Mouse (Mus musculus) adrenal gland, postnatal 10 days (tissue): ENCODE data around the gene Ccdc157. TPM values are rescaled to one million over a fixed set of nuclear protein-coding genes. Genes with fewer than 3 reads are reported as not detected.
A peak's percentile ranks its signal among the peaks of the same experiment; 100 is the strongest.
"Not testable (repeated sequence)": the region's sequence is repeated elsewhere in the genome, so short reads cannot be mapped to it uniquely, and the experiment has no call there.

Source experiments
- DNase-seq: peaks from one replicate; pipeline ENCODE4 v3.0.0; 2021; ENCODE audit warnings: mixed read lengths
- total RNA-seq, 2 experiments: library from RNA; stranded (reverse); gene quantifications; 2 replicates each; pipeline ENCODE4 v1.2.3; 2021

The Ccdc157 gene
- total RNA-seq, 2 experiments from 2014 or later: 8.7 to 9.0 TPM

DNA sequence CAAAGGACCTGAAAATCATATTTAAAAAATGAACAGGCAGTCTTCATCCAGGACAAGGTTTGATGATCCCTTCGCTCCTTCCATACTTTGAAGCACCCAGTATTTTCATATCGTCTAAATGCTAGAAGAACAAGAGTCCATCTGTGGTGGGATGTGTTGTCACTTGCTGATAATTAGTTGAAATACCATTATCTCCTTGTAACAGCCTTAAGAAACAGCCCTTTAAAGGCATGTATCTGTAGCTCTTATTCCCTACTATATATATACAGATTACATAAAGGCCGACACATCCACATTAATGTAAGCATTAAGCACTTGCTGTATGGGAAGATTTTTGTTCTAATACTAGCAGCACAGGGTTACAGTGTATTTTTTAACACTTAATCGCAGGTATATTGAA lies 31.6 kb downstream of the Ccdc157 start:
- not testable (repeated sequence) for DNase-seq

DNA sequence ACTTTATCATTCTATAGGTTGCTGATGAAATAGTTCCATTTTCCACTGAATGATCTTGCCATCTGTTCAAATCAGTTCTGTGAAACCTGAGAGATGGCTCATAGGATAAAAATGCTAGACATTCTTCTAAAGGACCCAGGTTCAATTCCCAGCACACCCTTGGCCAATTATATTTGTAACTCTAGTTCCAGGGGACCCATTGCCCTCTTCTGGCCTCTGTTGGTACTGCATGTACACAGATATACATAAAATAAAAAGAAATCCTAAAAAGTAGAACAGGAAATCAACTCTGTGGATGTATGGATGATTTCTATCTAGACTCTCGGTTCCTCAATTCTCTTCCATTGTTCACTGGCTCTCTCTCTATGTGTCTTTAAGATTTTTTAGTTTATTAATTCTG lies 33.0 kb downstream of the Ccdc157 start:
- DNase-seq: no peak

DNA sequence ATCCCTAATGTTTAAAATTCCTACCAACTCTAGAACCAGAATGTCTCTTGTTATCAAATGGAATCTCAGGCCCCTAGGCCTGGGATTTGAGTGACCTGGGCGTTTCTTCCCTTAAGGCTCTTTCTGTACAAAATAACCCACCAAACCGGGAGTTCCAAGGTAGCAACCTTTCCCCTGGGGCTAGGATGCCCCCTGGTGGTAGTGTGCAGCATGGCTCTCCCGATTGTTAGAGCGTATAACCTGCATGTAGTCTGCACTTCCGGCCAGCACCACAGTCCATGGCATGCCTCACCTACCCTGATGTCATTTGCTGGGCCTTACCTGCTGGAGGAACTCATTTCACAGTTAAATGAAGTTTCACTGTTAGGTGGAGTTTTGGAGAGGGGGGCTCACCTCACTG lies 36.2 kb downstream of the Ccdc157 start:
- DNase-seq: peak; percentile 67

DNA sequence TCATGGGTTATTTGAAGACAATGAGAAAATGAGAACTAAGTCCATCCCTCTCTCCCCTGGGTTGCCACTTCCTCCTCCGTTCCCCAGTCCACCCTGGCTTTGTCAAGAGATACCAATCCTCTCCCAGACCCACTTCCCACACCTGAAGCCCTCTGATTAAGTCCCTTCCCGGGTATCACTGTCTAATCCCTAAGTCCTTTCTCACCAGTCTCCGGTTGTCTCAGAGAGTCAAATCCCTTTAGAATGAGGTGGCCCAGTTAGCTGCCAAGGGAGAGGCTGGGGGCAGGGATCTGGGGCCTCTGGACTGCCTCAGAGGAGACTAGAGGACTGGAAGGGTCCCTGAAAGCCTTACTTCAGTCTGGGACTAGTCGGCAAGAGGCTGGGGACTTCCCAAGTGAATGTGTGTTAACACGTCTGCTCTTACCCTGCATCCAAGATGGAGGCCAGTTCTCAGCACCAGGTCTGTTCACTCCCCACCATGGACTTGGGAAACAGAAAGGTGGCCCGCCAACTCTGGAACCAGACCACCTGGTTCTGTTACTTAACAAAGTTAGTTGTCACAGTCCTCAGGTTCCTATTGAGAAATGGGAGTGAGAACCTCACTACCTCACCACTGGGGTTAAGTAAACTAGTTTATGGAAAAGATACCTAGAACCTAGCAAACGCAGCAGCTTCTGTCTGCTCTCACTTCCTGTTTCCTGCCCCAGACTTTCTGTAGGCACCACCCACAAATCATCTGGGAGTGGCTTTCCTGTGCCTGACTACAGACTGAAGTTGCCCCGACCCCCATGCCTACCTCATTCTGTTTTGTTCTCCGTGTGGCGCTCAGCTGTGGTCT lies 37.1 kb downstream of the Ccdc157 start, which contains the start of gene Sec14l2:
TSS of gene Sec14l2 (minus strand) at position 674 of the 838 bp plus-strand sequence.
- DNase-seq: no peak

DNA sequence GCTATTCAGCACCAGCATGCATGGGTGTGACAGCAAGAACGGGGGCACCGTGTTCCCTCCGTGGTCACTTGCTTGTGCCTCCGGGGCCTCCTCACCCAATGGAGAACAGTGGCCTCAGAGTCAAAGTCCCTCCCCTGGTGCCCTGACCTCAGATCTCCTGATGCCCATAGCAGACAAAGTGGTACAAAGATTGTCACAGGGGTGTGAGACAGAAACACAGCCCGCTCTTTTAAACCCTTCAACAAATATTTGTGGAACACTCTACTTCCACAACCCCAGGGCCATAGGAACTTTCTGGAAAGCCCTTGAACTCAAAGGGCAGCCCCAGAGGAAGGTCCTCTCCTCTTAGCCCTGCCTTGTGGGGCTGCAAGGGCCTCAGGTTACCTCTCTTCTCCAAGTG lies 37.9 kb downstream of the Ccdc157 start:
- DNase-seq: no peak

DNA sequence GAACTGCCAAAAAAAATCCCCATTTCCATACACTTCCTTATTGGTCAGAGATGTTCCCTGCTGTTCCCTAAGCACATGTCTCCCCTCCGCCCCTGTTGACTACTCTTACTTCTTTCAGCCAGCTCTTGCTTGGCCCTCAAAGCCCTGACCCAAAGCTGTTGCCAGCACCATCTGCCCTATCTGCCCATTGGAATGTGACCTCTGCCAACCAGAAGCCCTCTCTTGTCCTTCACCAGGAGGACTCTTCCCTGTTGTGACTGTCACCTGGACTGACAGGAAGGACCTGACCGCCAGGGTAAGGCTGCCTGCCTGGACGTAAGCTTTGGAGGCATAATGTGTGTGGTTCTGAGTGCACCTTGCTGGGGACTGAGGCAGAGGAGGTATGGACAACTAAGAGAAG lies 38.4 kb downstream of the Ccdc157 start:
- DNase-seq: no peak

DNA sequence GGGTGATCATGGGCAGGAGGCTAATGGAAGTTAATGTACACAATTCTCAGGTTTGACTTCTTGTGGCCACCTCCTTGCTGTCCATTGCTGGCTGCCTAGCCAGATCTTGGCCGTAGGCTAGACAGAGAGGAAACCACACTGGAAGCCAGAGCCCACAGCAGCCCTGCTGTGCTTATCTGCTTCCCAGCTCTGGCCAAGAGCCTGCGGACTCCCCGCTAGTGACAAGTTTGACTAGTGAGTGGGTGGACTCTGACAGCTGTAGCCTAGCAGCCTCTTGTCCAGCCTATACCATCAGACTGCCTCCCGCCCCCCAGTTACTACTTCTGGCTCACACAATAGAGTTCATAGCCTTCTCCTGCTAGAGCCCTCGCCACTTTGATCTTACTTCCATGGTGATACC lies 40.5 kb downstream of the Ccdc157 start:
- no peak for DNase-seq

DNA sequence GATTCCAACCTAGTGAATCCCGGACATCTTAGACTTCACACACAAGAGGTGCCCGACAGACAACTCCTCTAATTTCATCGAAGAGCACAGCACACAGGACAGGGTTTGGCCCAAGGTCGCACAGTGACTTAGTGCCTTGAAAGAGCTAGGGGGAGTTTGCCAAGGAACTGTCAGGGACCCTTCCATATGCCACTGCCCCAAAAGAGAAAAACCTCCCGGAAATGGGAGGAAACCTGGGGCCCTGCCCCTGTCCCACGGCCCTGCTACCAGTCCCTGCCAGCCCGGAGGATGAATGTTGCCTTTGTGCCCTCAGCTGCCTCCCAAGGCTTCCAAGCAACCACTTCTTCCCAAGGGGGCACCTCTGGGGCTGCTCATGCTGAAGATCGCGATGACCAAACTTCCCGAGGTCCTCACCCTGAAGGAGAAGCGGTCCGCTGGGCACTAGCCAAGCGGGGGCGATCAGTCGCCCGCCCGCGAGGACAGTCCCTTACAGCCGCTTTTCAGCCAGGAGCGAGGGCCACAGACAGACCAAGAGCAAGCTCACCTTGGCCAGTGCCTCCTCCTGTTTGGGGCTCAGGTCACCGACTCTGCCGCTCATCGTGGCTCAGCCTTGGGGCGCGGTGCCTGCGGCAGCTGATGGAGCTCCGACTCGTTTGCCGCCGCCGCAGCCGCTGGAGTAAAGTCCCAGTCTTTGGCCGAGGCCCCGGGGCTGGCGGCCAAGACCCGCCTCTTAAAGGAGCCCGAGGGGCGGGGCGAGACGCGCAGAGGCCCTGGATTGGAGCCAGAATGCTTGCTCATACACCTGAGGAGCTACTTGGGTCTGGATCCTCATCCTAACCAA lies 41.8 kb downstream of the Ccdc157 start:
- DNase-seq: peak; percentile 76

DNA sequence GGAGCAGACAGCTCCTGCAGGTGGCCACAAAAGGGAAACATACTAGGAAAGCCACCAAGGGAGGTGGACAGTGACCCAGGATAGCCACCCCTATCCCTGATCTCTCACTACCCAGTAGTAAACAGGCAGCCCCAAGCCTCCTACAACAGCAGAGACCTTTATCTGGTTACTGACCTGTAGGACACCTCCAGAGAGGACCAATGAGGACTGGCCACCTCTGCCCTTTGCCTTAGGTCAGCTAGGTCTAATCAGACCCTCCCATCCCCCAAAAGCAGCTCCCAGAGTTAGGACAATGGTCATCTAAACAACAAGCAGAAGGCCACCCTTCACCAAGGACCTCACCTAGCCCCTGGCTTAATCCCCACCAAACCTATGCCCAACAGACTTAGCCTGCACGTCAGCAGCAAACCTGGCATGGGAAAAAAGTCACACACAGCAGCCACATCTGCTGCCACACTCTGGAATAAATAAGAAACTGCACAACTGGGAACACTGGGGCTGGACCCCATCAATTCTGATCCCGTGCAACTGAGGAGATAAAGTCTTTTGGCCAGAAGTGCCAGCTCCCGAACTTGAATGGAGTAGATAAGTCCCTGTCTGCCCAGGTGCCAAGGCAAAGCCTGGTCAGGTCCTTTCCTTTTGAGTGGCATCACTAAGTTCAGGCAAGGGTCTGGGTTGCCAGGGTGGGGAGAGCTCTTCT lies 42.6 kb downstream of the Ccdc157 start:
- DNase-seq: no peak

DNA sequence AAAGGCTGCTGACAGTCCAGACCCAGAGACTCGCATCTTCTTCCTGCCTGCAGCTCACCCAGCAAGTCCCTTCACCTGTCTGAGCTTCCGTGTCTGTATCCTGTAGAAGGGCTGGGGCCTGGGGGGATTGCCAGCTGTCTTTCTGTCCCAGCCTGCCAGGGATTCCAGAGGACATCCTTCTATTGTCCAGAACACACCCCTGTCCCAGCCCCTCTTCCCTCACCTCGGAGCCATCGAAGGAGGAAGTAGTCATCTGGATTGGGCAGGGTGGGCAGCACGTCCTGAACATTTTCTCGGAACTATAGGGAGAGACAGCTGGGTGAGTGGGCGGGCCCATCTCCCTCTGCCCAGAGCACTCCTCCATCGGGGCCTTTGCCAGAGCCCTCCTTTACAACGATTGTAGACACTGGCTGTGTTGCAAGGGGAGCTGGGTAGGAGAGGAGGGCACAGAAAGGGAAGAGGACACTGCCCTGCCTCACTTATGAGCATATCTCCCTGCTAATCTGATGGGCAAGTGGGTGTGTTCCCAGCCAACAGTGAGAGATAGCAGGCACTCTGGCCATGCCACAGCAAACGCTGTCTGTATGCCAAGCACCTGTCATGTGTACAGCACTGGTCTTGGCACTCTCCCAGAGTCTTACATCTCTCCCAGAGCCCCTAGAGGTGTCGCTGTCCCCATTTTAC lies 43.5 kb downstream of the Ccdc157 start:
- no peak for DNase-seq

DNA sequence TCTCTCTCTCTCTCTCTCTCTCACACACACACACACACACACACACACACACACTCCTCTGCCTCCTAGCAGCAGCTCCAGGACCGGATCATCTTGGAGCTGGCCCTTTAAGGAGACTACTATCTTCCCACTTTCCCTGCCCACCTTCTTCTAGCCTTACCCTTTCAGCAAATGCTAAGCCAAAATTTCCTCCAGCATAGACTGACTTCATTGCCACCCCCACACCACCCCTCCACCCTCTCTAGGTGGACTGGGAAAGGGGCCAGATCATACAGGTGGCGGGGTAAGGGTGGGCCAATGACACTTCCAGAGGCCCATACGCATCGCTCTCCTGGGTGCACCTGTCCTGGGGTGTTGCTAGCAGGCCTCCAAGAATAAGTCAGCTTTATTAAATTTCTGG lies 44.7 kb downstream of the Ccdc157 start:
- no peak for DNase-seq

DNA sequence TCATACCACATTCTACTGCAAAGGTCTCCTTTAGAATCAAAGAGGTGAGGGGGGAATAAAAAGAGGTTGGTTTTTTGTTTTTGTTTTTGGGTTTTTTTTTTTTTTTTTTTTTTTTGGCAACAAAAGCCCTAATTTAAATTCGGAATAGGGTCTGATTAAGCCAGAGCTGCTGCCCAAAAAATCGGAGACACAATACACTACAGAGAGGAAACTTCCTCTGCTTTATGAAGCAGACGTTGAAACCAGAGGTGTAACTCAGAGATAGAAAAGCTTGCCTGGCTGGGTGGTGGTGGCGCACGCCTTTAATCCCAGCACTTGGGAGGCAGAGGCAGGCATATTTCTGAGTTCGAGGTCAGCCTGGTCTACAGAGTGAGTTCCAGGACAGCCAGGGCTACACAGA lies 45.6 kb downstream of the Ccdc157 start:
- not testable (repeated sequence) for DNase-seq

DNA sequence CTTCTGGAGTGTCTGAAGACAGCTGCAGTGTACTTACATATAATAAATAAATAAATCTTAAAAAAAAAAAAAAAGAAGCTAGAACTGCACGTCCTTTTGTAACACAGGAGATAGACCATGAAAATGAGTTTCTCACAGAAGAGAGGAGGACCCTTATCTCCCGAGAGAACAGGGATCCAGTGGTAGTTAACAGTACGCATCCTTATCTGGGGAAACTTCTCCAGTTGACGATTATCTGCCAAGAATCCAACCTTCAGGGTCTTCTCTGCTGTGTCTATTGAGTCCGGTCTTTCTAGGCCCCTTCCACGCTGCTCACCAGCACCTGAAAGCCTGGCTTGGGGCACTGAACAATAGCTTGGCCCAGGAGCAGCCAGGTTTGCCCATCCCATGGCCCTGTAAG lies 46.1 kb downstream of the Ccdc157 start:
- no peak for DNase-seq

DNA sequence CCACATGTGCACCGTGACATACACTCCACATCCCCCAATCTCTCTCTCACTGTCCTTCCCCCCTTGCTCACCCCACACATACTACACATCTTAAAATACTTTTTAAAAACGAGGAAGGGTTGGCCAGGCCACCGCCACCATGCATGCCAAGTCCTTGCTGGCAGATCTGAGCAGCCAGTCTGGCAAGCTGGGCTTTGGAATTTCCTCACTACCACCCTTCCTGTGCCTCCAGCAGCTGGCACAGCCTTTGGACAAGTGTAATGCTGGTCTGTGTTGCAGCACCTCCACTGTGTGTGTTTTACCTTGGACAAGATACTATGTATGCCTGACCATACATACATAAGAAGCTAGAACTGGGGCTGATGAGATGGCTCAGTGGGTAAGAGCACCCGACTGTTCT lies 46.6 kb downstream of the Ccdc157 start:
- peak; percentile 53 for DNase-seq

DNA sequence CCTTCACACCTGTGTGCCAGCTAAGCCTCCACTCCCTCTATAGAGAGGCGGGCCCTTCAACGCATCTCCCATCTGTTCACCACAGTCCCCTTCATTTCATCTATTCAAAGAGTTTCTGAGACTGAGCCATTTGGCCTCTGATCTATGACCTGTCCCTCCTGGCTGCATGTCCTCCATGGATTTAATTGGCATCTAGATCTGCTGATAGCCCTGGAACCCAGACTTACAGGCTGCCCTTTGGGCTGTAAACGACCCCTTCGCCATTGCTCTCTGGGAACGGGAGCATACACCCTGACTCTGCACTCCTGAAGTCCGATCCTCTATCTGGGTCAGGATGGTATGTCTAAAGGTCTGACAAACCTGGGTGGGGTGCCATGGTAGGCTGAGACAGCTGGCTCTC lies 47.2 kb downstream of the Ccdc157 start:
- DNase-seq: no peak

DNA sequence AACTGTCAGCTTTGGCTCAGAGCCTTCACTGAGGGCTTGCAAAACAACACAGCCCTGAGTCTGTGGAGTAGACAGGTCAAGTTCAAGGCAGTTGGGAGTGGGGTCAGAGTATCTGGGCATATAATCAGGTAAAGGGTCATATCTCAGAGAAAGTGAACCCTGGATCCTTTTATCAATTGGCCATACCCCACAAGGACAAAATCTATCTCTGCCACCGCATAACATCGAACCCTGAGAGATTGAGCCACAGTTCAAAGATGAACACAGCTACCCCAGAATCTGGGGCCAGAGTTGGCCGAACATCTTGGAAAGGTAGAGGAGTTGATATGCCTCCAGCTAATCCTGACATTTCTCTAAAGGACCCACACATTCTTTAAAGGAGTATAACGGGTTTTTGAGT lies 48.1 kb downstream of the Ccdc157 start:
- no peak for DNase-seq

DNA sequence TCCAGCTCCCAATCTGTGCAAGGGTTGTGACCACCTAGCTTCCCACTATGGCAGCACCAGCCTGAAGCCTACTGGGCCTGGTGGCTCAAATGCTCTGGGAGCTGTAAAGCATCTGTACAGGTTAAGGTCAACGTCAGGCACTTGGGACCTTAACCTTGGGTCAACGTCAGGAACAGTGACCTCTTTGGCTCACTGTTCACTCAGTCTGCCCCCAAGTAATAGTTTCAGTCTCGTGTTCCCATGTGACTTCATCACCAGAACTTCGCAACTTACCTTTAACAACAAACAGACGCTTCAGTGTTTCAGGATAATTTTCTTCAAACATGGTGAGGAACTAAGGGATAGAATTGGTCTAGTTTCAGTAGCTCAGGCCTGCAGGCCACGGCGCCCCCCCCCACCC lies 51.4 kb downstream of the Ccdc157 start:
- no peak for DNase-seq

DNA sequence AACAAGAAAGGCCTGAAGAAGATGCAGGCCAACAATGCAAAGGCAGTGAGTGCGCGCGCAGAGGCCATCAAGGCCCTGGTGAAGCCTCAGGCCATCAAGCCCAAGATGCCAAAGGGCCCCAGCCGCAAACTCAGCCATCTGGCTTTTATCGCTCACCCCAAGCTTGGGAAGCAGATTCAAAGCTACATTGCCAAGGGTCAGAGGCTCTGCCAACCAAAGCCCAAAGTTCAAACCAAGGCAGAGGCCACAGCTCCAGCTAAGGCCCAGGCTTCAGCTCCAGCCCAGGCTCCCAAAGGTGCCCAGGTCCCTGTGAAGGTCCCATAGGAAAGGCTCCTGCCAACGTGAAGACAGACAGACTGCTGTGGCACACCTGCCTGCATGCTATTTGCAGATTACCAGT lies 52.2 kb downstream of the Ccdc157 start:
- DNase-seq: not testable (repeated sequence)

DNA sequence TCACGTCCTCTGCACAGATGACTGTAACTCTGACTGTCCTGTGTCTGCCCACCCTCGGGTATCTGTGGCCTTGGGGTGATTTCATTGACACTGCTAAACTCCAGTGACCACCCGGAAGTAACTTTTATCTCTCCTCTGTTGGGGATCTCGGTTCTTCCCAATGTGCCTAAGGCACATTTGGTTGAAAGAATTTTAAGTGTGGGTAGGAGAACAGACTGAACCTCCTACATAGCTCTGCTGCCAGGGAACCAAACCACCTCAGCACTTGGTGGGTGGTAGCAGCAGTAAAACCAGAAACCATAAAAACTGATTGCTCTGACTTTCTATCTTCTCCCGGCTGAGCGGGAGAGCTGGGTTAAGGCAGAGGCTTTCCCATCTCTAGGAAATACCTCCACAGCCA lies 54.6 kb downstream of the Ccdc157 start:
- DNase-seq: no peak

DNA sequence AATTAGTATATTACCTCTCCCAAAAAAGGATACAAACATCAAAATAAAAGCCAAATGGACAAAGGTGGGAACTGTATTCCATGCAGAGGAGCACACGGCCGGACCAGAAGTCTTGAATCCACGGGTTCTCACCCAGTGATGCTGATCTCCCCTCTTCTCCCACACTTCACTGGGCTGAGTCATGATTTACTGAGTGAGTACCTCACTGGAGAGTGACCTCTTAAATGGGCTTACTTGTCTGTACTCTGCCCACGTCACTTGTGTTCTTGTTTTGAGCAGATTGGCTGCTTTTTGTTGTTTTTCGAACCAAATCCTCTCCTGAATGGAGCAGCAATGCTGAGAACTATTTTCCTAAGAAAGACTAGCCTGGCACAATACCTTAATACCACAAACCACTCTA lies 55.1 kb downstream of the Ccdc157 start:
- no peak for DNase-seq

DNA sequence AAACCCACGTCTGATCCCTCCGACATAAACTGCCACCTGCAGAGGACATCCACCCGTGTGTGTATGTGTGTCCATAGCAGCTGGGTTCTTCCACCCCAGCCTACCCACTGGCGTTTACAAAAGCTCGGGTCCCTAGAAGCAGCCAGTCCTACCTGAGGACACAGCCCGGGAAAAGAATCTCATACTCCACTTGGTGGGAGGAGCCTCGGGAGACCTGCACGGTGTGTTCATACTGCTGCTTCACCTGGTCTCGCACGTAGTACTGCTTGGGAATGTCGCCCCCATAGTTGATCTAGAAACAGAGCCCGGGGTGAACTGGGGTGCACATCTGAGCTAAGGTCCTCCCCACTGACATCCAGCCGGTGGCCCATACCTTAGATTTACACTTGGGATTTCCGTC lies 56.6 kb downstream of the Ccdc157 start:
- no peak for DNase-seq

DNA sequence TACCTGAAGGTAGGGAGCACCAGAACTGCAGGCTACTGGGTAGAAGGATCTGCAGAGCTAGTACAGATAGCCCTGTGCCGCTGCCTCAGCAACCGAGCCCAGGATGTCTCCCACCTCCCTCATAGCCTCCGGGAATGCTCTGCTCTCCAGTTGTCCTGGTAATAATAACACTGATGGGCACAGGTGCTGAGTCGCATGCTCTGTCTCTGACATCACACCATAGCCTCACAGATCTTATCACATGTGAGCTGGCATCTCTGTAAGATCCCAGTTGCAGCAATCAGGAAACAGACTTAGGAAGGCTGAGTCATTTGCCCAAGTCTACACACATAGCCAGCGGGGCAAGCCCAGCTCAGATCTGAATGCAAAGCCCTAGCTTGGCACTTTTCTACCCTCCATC lies 58.2 kb downstream of the Ccdc157 start:
- DNase-seq: peak; percentile 11
